Mouse (Mus musculus): ENCODE results near the gene Vasp.
A peak's percentile ranks its signal among the peaks of the same experiment; 100 is the strongest.

The Vasp gene

DNA sequence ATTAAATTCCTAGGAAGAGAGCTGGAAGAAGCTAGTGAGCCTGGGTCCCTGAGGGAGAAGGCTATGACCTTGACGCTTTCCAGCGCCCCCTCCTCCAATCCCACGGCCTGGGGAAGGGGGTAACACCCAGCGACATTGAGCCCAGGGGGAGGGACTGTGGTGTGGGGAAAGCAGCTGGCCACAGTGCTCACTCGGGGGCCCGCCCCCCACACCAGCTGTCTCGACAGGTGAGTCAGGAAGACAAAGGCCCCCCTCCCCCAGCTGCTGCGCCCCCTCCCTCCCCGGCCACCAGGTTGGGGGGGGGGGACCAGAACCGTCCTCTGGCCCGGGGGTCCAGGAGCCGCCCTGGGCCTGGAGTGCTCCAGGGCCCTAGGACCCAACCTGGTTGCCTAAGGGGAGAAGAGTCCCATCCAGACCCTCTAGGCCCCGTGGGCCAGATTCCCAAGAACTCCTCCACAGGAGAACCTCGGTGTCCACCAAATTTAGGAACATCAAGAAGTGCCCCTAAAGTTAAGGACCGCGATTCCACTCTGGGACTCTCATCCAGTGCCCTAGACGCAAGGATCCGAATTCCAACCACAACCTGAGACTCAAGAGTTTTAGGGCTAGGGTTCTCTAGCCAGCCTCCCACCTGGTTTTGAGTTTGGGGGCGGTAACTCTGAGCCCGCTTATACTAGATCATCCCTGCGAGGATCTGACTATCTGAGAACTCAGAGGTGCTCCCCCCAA, 944 bp downstream of the Vasp start:
- DNase-seq (ENCODE audit: low spot score): no peak

DNA sequence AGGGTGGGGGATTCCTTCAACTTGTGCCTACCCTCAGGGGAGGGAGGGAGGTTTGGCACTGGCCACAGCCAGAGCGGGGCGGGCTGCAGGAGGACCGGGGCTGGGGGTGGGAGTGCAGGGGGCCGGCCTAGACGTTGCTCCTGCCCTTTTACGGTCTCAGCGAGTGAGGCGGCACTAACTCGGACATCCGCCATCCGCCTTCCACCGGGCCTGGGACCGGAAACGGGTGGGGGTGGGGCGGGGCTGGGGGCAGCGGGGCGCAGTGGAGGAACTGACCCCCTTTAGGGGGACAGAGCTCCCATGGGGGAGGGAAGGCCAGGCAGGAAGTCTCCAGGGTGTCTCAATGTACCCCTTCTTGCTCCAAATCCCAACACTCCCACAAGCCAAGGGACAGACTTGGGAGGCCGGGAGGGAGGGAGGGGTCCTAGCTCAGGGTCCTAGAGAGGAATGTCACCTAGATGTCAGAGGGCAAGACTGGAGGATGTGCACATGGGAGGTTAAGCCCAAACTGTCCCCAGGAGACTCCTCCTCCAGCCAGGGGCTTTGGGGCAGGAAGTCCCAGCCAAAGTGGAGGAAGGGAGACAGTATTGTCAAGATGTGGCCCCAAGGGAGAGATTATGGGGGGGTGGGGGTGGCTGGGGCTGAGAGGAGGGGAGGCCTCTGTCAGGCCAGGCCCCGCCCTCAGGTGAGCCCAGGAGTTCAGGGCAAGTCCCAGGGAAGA, 1.7 kb downstream of the Vasp start:
- no peak for DNase-seq (ENCODE audit: low spot score)

DNA sequence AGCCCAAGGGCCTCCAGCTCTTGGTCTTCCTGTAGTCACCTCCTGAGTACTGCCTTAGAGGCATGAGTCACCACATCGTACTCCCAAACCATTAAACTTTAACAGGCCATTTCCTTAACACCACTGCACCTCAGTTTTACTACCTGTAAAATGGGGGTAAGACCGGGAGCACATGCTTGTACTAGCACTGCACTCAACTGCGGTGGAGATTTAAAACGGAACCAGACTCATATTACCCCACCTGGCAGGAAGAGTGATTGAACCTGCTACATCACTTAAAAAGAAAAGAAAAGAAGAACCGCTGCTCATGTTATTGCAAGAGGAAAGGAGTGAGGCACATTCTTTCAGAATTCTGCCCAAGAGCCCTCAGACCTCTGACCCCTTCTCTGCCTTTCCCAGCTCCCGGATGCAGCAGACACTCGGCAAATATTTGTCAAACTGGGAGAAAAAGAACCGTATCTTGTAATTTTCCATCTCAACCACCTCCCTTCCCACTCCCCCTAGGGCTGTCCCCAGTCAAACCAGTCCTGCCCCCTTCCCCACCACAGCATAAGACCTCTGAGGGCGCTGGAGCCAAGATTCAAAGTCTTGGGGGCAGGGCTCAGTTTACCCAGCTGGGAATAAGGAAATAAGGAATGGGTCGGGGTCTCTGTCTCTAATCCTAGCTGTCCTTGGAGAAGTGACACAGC, 2.5 kb downstream of the Vasp start:
- DNase-seq (ENCODE audit: low spot score): no peak

DNA sequence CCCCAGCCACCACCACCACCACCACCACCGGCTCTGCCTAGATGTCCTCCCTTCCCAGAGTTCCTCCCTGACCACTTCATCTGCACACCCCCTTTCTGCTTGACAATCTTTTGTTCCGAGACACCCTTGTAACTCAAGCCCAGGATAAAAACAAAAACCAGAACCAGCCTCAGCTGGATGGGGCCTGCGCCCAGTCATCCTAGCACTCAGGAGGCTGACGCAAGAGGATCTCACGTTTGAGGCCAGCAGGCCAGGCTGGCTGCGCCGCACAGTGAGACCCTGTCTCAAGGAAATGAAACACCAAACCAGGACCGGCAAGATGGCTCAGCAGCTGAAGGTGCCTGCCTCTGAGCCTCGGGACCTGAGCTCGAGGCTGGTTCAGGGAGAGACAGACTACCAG, 4.6 kb downstream of the Vasp start:
- DNase-seq (ENCODE audit: low spot score): no peak

DNA sequence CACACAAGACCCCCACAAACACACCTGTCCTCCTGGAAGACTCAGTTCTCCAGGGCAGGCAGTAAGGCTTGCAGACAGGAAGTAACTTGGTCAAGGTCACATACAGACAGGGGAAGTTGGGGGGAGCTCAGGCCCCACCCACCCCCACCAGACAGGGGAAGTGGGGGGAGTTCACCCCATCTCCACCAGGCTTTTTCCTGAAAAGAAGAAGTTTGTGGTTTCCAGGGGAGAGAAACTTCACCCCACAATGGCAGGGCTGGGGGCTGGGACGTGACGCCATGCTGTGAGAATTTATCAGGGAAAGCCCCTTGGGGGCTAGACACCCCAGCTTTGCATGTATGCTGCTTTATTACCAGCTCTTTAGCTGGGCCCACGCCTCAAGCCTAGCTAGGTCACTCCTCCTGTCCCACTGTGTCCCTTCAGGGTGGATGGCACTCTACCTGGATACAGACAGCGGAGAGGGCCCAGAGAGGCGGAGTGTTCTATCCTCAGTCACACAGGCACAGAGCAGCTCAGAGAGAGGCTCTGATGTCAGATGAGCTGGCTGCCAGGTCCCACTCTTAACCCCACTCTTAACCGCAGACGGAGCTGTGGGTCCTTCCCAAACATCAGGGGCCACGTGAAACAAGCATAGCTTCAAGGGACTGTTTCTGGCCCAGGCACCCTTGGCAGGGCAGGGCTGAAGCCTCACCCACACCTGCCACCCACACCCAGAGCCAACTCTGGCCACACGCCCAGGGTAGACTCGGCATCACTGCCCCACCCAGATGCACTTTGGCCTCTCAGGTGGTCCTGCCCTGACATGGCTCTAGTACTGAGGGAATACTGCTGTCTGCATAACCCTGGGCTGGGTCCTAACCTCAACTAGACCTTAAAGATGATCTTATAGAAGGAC, 5.4 kb downstream of the Vasp start:
- DNase-seq (ENCODE audit: low spot score): peak; percentile 45

DNA sequence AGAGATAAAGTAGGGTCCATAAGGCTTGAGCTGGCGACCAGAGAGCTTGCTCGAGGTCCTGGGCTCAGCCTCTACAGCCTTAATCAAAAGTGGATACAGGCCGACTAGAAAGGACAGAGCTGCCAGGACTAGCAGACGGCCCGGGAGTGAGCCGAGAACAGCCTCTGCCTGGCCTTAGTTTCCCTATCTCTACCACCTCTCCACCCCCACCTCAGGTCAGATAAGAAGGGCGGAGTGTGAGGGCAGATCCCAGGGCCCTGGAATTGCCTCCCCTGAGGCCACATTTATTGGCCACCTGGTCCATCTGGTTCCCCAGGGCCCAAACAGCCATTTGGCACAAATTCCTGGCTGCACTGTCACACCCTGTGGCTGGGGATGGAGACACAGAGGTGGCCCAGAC, 6.5 kb downstream of the Vasp start:
- DNase-seq (ENCODE audit: low spot score): no peak

DNA sequence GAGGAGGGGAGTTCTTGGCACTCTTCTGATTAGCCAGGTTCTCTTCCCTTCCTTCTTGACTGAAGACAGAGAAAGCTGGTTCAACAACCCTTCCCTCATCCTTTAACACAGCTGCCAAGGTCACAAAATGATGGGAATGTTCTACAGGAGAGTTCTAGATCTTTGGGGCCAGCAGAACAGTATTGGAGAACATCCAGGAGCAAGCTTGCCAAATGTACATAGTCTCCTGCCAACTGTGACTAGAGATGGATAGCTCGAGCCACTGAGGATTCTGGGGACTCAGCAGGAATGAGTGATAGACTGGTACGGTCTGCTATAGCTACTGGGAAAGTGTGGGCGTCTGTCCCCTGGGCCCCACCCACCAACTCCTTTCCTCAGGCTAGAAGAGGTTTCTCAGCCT, 13.3 kb downstream of the Vasp start:
- DNase-seq (ENCODE audit: low spot score): no peak

DNA sequence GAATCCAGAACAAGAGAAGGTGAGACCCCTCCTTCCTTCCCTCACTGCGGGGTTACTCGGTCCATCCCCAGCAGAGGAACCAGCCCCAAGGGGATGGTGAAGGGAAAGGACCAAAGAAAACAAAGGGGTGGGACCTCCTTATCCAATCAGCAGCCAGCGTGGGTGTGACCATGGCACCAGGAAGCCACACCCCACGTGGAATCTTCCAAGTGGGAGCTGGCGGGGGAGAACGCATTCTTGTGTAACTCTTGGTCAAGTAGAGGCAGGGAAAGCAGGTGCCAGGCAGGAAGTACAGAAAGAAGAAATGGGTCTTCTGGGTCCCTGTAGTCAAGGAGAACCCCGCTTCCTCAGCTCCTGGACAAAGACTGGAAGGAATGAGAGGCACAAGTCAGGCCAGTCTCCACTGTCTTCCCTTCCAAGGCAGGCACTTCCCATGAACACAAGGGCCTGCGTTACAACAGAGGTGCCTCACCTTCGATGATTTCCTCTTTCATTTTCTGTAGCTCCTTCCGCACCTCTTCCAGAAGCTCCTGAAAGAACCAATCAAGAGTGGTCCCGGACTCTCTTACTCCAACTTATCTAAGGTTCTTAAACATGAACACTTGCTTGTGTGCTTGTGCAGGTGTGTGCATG, 14.1 kb downstream of the Vasp start:
- DNase-seq (ENCODE audit: low spot score): peak; percentile 76

DNA sequence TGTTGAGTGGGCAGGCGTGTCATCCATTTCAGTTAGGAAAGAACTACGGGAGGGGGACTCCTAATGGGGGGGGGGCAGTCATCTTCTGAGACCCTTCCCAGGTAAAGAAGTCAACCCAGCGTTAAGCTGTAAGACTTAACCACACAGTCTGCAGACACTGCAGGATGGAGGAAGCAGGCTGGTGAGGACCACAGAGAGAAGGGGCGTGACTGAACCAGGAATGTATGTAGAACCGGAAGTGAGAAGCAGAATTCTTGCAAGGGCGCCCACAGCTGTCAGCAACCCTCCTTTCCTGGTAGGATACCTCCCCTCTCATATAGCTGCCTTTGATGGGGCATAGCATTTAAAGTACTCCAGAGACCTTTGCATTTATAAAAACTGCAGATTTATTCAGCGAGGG, 15.1 kb downstream of the Vasp start:
- DNase-seq (ENCODE audit: low spot score): no peak

DNA sequence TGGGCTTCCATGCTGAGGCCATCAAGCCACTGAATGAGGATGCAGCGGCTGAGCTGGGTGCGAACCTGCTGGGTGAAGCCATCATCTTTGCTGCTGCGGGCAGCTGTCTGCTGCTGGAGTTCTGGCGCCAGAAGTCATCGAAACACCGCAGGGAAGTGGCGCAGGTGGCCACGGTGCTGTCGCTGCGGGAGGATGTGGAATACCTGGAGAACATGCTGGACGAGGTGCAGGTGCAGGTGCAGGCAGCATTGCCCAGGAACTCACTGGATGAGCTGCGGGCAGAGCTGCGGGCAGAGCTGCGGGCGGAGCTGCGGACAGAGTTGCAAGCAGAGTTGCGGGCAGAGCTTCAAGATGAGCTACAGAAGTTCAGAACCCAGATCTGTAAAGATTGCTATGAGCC, 16.2 kb downstream of the Vasp start:
- DNase-seq (ENCODE audit: low spot score): no peak

DNA sequence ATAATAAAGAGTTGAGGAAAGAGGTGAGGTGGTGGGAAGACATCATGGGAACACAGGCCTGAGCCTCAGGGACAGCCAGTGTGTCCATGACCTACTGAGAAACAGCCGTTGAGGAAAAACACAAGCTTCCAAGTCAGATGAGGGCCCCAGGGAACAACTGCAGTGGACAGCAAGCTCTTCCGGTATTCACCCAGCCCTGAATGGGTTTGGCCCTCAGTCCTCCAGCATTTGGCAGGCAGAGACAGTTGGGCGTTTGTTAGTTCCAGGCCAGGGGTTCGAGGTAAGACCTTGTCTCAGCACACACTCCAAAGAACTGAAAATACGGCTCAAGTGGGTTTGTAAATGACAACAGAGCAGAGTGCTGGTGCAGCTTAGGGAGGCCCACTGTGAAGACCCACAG, 18.2 kb downstream of the Vasp start:
- DNase-seq (ENCODE audit: low spot score): no peak

DNA sequence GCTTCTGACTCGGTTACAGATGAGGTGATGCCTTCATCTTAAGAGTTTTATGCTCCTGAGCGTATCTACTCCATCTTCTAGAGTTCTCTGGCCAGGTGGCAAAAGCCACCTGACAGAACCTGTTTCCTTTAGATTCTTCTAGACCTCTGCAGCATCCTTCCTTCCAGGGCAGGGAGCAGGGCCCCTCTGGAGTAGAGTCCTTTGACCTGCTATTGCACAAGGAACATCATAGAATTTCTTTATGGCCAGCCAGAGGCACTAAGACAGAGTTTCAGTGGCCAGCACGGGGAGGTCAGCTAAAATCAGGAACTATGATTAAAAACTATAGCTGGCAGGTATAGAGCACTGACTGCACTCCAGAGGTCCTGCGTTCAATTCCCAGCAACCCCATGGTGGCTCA, 19.5 kb downstream of the Vasp start:
- DNase-seq (ENCODE audit: low spot score): no peak

DNA sequence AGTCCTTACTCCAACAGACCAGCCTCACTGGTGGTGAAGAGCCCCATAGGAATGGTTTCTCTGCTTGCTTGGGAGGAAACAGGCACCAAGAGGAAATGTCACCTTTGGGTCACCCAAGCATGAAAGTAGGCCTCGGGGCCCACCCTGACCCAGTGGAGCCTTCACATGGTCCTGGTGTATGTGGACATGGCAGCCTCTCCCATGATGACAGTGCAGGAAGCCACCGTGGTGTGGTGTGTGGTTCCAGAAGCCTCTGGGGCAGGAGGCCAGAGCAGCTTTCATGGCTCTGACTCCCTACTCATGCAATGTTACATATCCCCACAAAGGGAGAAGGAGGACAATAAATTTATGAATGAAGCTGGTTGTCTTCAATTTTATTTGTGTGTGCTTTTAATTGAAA, 24.1 kb downstream of the Vasp start:
- DNase-seq (ENCODE audit: low spot score): no peak

DNA sequence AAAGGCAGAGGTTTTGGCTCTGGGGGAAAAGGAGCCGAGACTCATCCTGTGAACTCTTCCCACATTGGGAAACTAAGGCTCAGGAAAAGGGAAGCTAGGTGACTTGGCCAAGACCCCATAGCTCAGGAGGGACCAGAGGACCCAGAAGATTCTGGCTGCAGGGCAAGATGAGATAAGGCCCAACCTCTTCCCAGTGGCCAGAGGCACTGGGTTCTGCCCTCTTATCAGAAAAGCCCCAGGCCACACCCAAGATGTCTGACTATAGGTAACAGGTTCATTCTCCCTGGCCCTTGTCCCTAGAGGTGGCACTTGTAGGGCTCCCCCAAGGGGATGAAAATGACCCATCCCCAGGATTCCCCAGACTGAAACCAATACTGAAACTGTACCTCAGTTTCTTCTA, 24.8 kb downstream of the Vasp start:
- no peak for DNase-seq (ENCODE audit: low spot score)

DNA sequence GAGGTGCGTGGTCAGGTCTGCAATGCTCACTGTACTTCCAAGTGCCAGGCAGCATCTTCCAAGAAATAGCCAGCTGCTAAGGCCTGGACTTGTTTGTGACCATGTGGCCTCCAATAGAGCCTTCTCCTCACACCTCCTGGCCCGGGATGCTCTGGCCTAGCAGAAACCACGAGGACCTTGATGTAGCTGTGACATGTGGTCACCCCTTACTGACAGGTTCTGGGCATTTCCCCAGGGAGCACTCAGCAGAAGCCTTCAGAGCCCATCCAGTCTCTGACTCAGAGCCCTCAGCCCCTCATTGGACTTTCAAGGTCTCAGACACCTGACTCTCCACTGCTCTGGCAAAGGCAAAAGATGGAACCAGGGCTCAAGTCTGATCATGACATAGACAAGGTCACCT, 26.5 kb downstream of the Vasp start:
- DNase-seq (ENCODE audit: low spot score): no peak

DNA sequence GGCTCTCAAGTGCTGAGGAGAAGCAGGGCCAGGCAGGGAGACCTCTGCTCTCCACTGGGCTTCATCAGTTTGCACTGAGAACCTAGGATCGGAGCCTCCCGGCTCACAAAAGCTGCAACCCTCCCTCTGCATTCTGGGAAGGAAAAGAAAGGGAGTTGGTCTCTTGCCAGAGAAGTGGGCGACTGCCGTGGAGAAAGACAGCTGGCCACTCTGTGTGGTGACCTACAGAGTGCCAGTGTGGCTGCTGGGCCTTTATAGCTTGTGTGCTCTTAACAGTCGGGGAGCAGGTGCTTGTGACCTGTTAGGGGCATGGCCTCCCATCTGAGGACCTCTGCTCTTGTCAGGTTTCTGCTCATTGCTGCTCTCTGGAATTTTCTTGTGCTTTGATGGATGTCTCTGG, 27.8 kb downstream of the Vasp start:
- no peak for DNase-seq (ENCODE audit: low spot score)

DNA sequence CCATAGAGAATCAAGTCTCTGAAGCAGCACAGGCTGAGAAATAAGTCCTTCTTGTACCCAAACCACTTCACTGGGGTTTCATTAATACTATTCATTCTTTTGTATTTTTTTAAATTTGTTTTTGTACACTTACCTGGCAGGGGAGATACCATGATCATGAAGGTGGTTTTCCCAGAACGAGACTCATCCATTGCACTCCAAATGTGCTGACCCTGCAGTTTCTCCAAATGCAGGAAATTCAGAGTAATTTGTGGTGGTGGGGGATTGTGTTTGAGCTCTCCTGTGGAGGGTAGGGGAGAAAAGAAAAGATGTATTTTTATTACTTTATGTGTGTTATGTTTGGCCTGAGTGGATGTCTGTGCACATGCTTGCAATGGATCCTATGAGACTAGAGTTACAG, 29.6 kb downstream of the Vasp start:
- no peak for DNase-seq (ENCODE audit: low spot score)

DNA sequence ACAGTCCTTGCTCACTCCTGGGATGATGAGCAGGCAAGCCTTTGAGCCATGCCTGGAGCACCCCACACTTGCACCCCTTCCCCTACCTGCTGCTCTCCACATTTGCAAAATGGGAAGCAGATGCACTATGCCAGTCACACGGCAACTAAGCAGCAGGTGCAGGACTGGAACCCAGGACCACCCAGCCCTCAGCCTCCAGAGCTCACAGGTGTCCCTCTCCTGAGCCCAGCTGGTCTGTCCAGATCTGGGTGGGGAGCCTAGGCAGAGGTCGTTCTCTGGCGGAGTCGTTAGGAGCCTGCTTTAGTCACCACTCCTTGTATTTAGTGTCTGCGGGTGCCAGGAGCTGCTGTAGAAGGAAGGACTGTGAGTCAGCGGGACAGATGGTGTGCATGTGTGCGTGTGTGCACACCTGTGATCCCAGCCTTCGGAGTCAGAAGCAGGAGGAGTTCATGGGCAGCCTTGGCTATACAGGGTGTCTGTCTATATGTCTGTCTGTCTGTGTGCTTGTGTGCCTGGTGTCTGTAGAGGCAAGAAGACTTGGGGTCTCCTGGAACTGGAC, 30.6 kb downstream of the Vasp start:
- DNase-seq (ENCODE audit: low spot score): no peak

DNA sequence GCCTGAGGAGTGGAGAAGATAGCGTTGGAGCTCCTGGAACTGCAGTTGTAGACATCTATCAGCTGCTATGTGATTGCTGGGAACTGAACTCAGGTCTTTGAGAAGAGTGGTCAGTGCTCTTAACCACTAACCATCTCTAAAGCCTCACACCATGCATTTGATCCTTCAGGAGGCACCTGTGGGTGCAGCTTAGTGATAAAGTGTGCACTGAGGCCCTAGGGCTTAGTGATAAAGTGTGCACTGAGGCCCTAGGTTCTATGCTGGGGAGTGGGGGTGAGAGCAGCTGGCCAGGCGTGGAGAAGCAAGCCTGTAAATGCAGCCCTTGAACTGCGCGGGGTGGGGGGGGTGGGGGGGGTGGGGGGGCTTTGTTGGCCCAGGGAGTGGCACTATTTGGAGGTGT, 31.6 kb downstream of the Vasp start:
- no peak for DNase-seq (ENCODE audit: low spot score)

DNA sequence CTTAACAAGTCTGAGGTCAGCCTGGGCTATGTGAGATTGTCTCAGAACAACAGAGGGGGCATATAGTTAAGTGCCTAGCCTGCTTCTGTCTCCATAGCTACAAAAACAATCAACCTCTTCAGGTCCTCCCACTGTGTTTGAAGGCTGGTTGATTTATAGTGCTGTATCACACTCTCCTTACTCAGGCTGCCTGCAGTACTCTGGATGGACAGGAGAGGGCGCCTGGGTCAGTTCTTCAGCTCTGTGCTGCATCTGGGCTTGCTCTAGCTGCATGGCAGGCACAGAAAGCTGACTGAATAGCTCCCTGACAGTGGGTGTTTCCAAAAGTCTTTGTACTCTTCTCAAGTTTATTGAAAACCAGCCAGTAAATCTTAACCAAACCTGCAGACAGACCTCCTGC, 32.2 kb downstream of the Vasp start:
- peak; percentile 67 for DNase-seq (ENCODE audit: low spot score)

DNA sequence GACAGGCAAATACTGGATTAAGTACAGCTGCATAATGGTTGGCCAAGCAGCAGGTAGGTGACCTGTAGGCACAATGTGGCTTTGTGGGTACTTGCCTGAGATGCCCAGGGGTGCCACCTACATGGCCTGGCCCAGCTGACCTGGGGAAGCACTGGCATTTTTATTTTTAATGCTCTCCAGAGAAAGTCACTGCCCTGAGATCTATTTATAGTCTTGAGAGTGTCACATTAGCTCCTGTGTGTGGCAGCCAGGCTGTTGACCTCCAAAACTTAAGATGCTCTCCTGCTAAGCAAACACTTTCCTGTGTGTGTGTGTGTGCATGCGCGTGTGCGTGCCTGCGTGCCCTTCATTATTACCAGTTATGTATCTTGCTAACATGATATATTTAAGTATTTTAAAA, 33.3 kb downstream of the Vasp start:
- no peak for DNase-seq (ENCODE audit: low spot score)

DNA sequence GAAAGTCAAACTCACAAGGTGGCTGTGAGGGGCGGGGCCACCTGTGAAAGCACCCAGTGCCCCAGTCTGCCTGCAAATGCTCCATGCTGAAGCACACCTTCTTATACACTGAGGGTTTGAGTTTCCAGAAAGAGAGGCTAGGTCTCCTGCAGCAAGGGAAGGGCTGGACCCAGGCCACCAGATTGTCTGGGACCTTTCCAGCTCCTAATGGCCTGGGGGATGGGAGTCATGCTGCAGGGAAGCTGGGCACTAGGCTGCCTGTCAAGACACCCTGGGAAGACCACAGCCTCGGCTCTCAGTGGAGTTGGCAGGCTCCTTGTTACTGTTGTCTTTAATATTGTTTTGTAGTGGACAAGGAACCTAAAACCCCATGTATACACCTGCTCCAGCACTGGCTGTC, 35.2 kb downstream of the Vasp start:
- no peak for DNase-seq (ENCODE audit: low spot score)
